Mouse (Mus musculus): ENCODE results near the gene 5730596B20Rik.

5730596B20Rik gene

DNA sequence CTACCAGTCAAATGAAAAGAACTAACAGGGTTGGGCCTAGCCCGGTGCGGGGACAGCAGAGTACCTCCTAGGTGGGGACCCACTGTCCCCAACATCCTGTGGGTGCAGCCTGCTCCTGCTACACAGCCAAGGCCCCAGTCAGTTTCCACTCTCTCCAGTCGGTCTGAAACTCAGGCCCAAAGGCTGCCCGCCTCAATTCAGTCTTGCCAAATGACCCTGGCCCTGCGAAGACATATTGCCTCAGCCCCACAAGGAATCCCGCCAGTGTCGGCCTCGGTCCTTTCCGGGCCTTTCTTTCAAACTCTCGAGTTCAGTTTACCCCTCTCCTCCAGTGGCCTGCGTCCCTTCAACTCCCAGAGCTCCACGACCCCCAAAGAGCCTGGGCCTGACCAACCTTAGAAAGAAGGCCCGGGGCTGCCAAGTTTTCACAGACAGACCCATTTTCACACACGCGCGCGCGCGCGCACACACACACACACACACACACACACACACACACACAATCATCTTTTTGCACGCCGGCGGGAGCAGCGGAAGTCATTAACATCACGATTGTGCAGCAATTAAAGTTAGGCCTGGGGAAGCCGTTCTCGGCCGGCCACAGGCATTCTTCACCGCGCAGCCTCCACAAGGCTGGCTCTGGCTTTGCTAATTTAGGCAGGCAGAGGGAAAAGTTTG, 22.9 kb downstream of the 5730596B20Rik start:
- no peak for DNase-seq (ENCODE audit: low spot score)

GRCm38 (mm10) chr6:52200751-52201250, 23.5 kb downstream of the 5730596B20Rik start:
- no peak for DNase-seq (ENCODE audit: low spot score)

- no peak for DNase-seq (ENCODE audit: low spot score)
These were observed 24.0 kb downstream of the 5730596B20Rik start for GRCm38 (mm10) chr6:52201269-52201668.

- DNase-seq (ENCODE audit: low spot score) = no peak
These were observed 25.2 kb downstream of the 5730596B20Rik start for GRCm38 (mm10) chr6:52202362-52203120.

DNA sequence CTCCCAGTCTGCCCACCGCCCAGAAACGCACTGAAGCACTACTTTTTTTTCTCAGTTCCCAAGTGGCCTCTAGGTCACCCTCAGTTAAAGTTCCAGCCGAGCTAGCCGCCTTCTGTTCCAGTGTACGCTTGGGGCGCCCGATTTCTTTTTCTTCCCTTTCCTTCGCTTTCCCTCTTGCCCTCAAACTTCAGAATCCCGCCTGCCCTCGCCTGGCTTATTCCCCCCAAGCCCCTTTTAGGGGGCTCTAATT, 25.7 kb downstream of the 5730596B20Rik start:
- no peak for DNase-seq (ENCODE audit: low spot score)

GRCm38 (mm10) chr6:52203371-52204049, 26.2 kb downstream of the 5730596B20Rik start:
- DNase-seq (ENCODE audit: low spot score) = no peak

GRCm38 (mm10) chr6:52204050-52204752, 26.9 kb downstream of the 5730596B20Rik start, which contains the start of gene Hoxa5:
TSS of gene Hoxa5 (minus strand) at chr6:52204587.
- no peak for DNase-seq (ENCODE audit: low spot score)

DNA sequence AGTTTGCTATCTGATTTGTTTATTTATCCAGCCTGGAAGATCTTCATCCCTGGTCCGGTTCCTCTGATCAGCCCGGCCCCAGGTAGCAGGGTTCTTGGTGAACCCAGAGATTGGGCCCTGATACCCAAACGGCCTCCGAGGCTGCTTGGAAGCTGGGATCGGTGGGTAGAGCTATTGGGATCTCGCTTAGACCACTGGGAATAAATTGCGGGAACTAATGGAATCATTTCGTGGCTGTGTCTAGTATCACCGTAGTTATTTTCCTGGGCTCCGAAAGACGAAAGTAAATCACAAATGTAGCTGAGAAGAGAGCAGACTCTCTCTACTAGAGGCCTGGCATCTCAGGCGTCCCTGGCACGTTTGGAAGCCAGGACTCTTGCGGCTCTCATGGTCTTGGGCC, 27.9 kb downstream of the 5730596B20Rik start:
- no peak for DNase-seq (ENCODE audit: low spot score)

DNA sequence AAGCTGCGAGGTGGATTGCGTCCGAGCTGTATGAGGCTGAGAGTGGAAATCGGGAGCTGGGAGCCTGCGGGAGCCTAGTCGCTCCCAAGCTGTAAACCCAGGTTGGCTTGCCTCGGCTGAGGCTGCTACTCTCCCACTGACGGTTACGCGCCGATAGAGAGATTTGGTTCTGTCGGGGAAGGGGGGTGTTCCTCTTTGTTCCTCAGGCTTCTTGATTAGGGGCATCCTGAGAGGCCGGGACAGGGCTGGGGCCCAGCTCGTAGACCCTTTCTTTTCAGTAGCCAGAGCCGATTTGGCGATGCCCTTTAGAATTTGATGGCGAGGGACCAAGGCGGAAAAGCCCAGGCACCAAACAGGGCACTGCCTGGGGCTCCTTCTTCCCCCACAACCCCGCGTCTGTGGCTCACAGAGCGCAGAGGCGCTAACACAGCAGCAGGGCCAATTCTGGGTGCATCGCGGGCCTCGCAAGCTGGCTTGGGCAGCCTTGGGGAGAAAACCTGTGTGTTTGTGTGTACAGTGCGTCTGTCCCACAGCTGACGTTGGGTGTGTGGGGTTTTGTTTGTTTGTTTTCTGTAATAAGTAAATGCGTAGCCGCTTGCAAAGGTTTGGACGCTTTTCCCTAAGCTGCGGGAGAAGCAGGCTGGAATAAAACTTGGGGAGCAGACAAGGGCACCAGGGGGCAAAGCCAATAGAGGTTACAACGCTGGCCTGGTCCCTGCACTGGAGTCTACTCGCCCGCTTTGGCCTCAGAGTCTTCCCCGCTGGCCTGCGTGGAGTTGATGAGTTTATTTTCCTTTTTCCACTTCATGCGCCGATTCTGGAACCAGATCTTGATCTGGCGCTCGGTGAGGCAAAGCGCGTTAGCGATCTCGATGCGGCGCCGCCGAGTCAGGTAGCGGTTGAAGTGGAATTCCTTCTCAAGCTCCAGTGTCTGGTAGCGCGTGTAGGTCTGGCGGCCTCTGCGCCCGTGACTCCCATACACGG, 28.6 kb downstream of the 5730596B20Rik start:
- DNase-seq (ENCODE audit: low spot score) = no peak

DNA sequence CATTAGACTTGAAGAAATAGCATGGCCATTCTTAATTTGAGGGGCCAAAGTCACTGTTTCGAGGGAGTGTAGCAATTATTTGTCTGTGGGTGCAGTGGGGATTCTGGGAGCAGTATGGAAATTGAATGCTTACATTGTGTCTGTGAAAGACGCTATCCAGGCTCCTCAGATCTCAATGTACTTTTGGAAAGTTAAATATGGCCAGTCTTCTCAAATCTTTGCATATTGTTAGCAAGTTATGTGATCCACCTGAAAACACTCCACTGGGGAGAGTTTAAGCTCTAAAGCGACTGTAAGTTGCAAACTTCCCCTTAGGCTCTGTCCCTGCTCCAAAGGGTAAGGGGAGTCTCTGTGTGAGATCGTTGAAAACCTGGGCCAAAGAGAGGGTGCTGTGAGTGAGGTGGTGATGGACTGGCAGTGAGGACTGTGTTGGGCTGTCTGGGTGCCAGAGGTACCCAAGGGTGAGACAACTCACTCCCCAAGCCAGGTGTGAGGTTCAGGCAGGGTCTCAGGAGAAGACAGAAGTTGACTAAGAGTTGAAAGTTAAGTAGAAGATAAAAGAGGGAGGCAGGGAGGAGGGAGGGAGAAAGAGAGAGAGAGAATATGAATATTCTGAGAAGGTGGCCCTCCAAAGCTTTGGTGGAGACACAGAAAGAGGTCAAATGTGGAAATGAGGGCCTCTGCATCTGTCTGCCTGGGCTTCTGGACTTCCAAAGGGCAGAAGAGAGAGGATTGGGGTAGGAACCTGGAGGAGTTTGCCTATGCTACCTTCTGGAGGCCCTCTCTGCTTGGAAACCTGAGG, 29.8 kb downstream of the 5730596B20Rik start:
- DNase-seq (ENCODE audit: low spot score) = no peak

DNA sequence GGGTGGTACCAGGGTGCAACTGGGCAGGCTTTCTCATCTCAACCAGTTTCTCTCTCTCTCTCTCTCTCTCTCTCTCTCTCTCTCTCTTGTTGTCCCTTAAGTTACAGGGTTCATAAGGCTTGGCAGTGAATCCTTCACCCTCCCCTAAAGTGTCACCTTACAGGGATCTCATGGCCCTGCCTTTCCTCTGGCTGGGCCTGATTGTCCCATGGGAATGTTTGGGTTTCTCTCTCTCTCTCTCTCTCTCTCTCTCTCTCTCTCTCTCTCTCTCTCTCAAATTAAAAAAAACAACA, 30.3 kb downstream of the 5730596B20Rik start:
- DNase-seq (ENCODE audit: low spot score) = no peak

DNA sequence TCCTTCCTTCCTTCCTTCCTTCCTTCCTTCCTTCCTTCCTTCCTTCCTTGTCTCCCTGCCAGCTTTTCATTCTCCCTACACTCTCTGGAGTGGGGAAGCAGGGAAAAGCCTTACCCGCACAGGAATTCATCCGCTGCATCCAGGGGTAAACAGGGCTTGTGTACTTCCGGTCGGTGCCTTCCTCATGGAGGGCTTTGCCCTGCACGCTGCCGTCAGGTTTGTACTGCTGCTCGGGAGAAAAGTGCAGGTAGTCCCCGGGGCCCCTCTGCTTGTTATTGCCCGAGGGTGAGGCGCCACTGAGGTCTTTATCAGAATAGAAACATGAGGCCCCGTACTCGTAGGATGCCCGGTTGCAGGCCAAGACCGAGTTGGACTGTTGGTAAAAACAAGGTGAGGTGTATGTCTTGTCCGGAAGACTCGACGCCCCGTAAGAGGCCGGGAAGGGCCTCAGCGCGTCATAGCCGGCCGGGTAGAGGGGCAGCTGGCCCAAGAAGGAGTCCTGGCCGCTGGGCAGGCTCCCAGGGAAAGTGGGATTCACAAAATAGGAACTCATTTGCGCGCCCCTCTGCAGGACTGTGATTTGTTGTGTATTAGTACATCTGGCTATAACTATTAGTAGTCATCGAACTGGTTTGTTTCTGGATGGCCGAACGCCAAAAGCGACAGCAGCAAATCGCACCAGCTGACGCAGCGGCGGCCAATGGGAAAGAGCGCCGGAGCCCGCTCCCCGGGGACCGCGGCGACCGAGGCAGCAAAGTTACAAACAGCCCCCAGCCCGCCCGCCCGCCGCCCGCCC, 31.0 kb downstream of the 5730596B20Rik start, which contains the start of gene Hoxa6:
Gene Hoxa6 (minus strand): TSS at position 651 of the 796 bp plus-strand sequence.
- DNase-seq (ENCODE audit: low spot score) = no peak

- DNase-seq (ENCODE audit: low spot score) = no peak
These were observed 31.8 kb downstream of the 5730596B20Rik start for GRCm38 (mm10) chr6:52208868-52209684.

DNA sequence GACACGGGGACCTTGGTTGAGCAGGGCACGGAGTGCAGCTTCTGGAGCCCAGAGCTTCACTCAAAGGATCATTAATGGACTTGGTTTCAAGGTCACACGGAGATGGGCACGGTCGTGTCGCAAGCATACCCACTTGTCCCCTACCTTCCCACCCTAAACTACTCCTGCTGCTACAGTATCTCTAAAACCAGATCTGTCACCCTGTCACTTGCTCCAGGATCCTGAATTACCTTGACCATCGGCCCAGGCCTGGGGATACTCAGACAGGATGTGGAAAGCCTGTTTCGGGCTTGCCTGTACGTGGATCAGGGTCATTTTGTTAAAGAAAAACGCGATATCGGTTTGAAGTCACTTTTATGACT, 32.4 kb downstream of the 5730596B20Rik start:
- no peak for DNase-seq (ENCODE audit: low spot score)

GRCm38 (mm10) chr6:52211170-52211935, 34.1 kb downstream of the 5730596B20Rik start:
- DNase-seq (ENCODE audit: low spot score) = no peak

DNA sequence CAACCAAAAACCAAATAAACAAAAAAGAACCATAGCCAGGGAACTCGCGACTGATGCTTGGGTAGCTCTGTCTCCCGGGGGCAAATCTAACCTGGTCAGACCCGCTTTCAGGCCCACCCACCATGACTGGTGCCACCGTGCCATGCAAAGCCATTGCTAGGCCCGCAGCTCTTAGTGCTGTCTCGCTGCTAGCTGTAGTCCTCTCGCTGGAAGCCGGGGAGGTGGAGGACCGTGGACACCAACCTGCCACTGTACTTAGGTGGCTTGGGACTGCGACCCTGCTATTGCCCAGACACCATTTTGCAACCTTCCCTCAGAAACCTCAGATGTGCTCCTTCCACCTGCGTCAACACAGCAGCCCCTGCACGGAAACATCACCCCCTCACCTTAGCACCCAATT, 34.7 kb downstream of the 5730596B20Rik start:
- DNase-seq (ENCODE audit: low spot score) = no peak

DNA sequence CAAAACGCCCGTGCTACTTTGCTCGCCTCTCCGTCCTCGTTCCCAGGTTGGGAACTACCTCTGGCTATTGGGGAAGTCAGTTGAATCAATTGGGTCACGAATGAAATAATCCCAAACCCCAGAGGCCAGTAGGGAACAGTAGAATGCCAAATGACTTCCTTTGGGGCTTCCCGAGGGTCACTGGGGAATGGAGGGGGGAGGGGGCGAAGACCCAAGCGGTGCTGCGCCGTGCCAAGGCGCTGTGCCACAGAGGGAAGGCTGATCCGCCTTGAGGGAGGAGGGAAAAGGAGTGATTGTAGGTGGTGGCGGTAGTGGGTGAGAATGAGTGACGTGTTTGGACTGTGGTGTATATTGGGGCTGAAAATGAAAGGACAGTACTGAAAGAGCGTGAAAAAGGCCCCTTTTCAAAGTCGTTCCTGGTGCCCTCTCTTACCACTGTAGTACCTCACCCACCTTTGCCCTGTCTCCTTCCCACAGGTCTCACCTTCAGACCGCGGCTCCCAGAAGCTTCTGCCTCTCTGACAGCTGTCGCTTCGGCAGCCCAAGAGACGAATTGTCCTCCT, 35.3 kb downstream of the 5730596B20Rik start:
- DNase-seq (ENCODE audit: low spot score) = no peak

Measured in left cerebral cortex, adult 11 months (tissue).